Mouse (Mus musculus) layer of hippocampus, adult 8-10 months (tissue): ENCODE results near the gene Txnip. TPM values are rescaled to one million over a fixed set of nuclear protein-coding genes. Genes with fewer than 3 reads are reported as not detected.

Experiments
- total RNA-seq, 4 experiments: library from RNA; stranded (reverse); gene quantifications; 2 replicates each; pipeline ENCODE4 v1.2.4; 2022

Gene Txnip
- total RNA-seq, 4 experiments from 2014 or later, result 23.9 to 39.1 (median 31.6) TPM

Other genes with a start within 250 kb of the Txnip start
- gene BC107364, start 105.7 kb upstream of the Txnip start, total RNA-seq, result not detected
- gene Hfe2, start 32.8 kb upstream of the Txnip start, total RNA-seq, result under 1 TPM in 2 of 4 experiments, not detected in 2; 0.16 to 0.22 TPM
- not detected for gene Gm16253, start 19.0 kb downstream of the Txnip start, total RNA-seq
- 10 to 100 TPM; 30.1 to 38.6 (median 32.5) TPM for gene Polr3gl, start 36.2 kb downstream of the Txnip start, total RNA-seq
- gene Ankrd34a, start 38.7 kb downstream of the Txnip start, total RNA-seq, result 10 to 100 TPM; 49.5 to 56.2 (median 52.6) TPM
- gene Lix1l, start 43.2 kb downstream of the Txnip start, total RNA-seq, result 10 to 100 TPM; 29.9 to 34.2 (median 31.4) TPM
- gene Rbm8a, start 72.0 kb downstream of the Txnip start, total RNA-seq, result 10 to 100 TPM; 45.5 to 61.5 (median 48.7) TPM
- gene Pex11b, start 77.4 kb downstream of the Txnip start, total RNA-seq, result 10 to 100 TPM; 53.5 to 66.1 (median 58.1) TPM
- gene Gm42957, start 77.5 kb downstream of the Txnip start, total RNA-seq, result 1 to 10 TPM in 1 of 4 experiments, under 1 TPM in 3; 0.36 to 1.1 (median 0.66) TPM
- gene Itga10, start 87.6 kb downstream of the Txnip start, total RNA-seq, result 1 to 10 TPM; 1.5 to 4.0 (median 3.2) TPM
- 1 to 10 TPM; 5.9 to 8.7 (median 6.7) TPM for gene Ankrd35, start 112.2 kb downstream of the Txnip start, total RNA-seq
- gene Pias3, start 138.4 kb downstream of the Txnip start, total RNA-seq, result 10 to 100 TPM; 30.3 to 37.7 (median 34.3) TPM
- gene Nudt17, start 150.6 kb downstream of the Txnip start, total RNA-seq, result 10 to 100 TPM; 12.6 to 18.6 (median 14.5) TPM
- gene Polr3c, start 169.7 kb downstream of the Txnip start, total RNA-seq, result 10 to 100 TPM; 23.0 to 25.4 (median 25.0) TPM
- gene Rnf115, start 169.7 kb downstream of the Txnip start, total RNA-seq, result 10 to 100 TPM; 58.6 to 61.8 (median 60.4) TPM